Mouse (Mus musculus) embryonic facial prominence, embryonic 12.5 days (tissue): Measurements from ENCODE around the gene Gmppb. TPM values are rescaled to one million over a fixed set of nuclear protein-coding genes. Genes with fewer than 3 reads are reported as not detected.
A peak's percentile ranks its signal among the peaks of the same experiment; 100 is the strongest.

Experiments
- ATAC-seq: fragments of 200-750 bp; cut with Nextera tagmentation; 2 replicates; pipeline ENCODE4 v1.8.0; 2017; ENCODE audit not compliant: insufficient number of reproducible peaks, insufficient read depth, low FRiP score, low TSS enrichment
- H3K27ac ChIP-seq: fragments of 300-500 bp; sonication (generic); 2 replicates; pipeline ENCODE4 v1.5.1; 2016; ENCODE audit warnings: mild to moderate bottlenecking
- H3K27me3 ChIP-seq: fragments of 300-500 bp; sonication (generic); 2 replicates; pipeline ENCODE4 v1.6.1; 2016; ENCODE audit warnings: mild to moderate bottlenecking, moderate library complexity
- H3K36me3 ChIP-seq: fragments of 300-500 bp; sonication (generic); 2 replicates; pipeline ENCODE4 v1.6.1; 2016; ENCODE audit warnings: mild to moderate bottlenecking
- H3K4me1 ChIP-seq: fragments of 300-500 bp; sonication (generic); 2 replicates; pipeline ENCODE4 v1.6.1; 2016
- H3K4me2 ChIP-seq: fragments of 300-500 bp; sonication (generic); replicated peaks from 2 replicates; pipeline ENCODE4 v1.6.1; 2016; ENCODE audit warnings: mild to moderate bottlenecking, moderate library complexity
- H3K4me3 ChIP-seq: fragments of 300-500 bp; sonication (generic); 2 replicates; pipeline ENCODE4 v1.5.1; 2016; ENCODE audit warnings: mild to moderate bottlenecking
- H3K9ac ChIP-seq: fragments of 300-500 bp; sonication (generic); 2 replicates; pipeline ENCODE4 v1.6.1; 2016; ENCODE audit warnings: mild to moderate bottlenecking, moderate library complexity
- H3K9me3 ChIP-seq: fragments of 300-500 bp; sonication (generic); 2 replicates; pipeline ENCODE4 v1.6.1; 2016; ENCODE audit warnings: mild to moderate bottlenecking, moderate library complexity
- WGBS: fragments of 180-500 bp; shearing (Covaris S2); methylation state at CpG from one replicate; pipeline ENCODE4 v1.1.7; 2016; 5-methylcytosine and 5-hydroxymethylcytosine counted together
- polyA plus RNA-seq: library from polyadenylated mRNA; unstranded; fragments of >200 nt; fragmentation: Nextera tagmentation; extraction: Ambion mirVana; gene quantifications from 2 replicates; pipeline ENCODE4 v1.2.1, GENCODE M21; 2016

The Gmppb gene
- polyA plus RNA-seq, 1 experiment from 2014 or later = 25.1 TPM

- no peak overlapping the region for H3K9ac ChIP-seq
- H3K4me3 ChIP-seq = no peak overlapping the region
- no peaks in the 10 kb centered on the region for H3K9me3 ChIP-seq
- WGBS = 43% methylated on average over 5 of the region's 5 CpGs
- no peak for ATAC-seq
- H3K27ac ChIP-seq = no peak overlapping the region
- H3K27me3 ChIP-seq = no peaks in the 10 kb centered on the region
- H3K36me3 ChIP-seq = peaks cover 53% of the 10 kb centered on the region
- H3K4me2 ChIP-seq = no peak overlapping the region
- no peaks in the 10 kb centered on the region for H3K4me1 ChIP-seq
Observed at GRCm38 (mm10) chr9:108065491-108066011, 16.5 kb downstream of the Gmppb start.

- Histone ChIP-seq H3K4me1 (no peaks in the 10 kb centered on the region), H3K27ac (no peak overlapping the region), H3K9ac (no peak overlapping the region), H3K27me3 (no peaks in the 10 kb centered on the region), H3K4me2 (no peak overlapping the region), H3K9me3 (no peaks in the 10 kb centered on the region), H3K4me3 (no peak overlapping the region), H3K36me3 (peaks cover 47% of the 10 kb centered on the region)
- WGBS = 87% methylated on average over 7 of the region's 7 CpGs
- no peak for ATAC-seq
Observed at GRCm38 (mm10) chr9:108067199-108067598, 18.2 kb downstream of the Gmppb start.

- H3K36me3 ChIP-seq = peaks cover 40% of the 10 kb centered on the region
- H3K27ac ChIP-seq = no peak overlapping the region
Observed at GRCm38 (mm10) chr9:108067900-108068299, 18.9 kb downstream of the Gmppb start.

GRCm38 (mm10) chr9:108069007-108069406 is 20.0 kb downstream of the Gmppb start:
- no peaks in the 10 kb centered on the region for H3K27me3 ChIP-seq
- WGBS = 85% methylated on average over 9 of the region's 9 CpGs

More at GRCm38 (mm10) chr9:108067900-108068299, 18.9 kb downstream of the Gmppb start:
- no peaks in the 10 kb centered on the region for H3K27me3 ChIP-seq
- no peak for ATAC-seq
- no peak overlapping the region for H3K9ac ChIP-seq
- H3K9me3 ChIP-seq = no peaks in the 10 kb centered on the region
- H3K4me1 ChIP-seq = no peaks in the 10 kb centered on the region
- no peak overlapping the region for H3K4me2 ChIP-seq
- no peak overlapping the region for H3K4me3 ChIP-seq
- WGBS = 22% methylated on average over 8 of the region's 8 CpGs

DNA sequence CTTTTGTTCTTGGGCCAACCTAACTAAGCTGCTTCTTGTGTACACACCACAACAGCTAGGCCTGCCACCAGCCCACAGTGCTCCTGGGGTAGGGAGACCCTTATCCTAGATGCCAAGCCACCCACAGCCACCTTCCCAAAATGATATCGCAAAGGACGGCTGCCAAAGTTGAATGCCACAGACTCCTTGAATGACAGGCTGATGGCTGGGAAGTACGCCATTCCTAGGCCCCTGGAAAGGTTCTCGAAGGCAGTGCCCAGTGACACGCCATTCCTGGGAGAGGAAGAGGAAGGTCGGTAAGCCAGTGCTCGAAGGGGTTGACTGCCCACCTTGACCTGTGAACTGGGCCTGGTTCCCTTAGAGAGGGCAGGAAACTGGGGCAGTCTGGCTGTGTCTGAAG is 20.5 kb downstream of the Gmppb start:
- no peak overlapping the region for H3K4me2 ChIP-seq
- no peaks in the 10 kb centered on the region for H3K4me1 ChIP-seq
- H3K9me3 ChIP-seq = no peaks in the 10 kb centered on the region
- H3K27me3 ChIP-seq = no peaks in the 10 kb centered on the region
- no peak overlapping the region for H3K27ac ChIP-seq
- 84% methylated on average over 7 of the region's 7 CpGs for WGBS
- H3K36me3 ChIP-seq = peaks cover 27% of the 10 kb centered on the region
- H3K4me3 ChIP-seq = no peak overlapping the region
- H3K9ac ChIP-seq = no peak overlapping the region
- no peak for ATAC-seq

More at GRCm38 (mm10) chr9:108069007-108069406, 20.0 kb downstream of the Gmppb start:
- Histone ChIP-seq H3K4me3 (no peak overlapping the region), H3K4me2 (no peak overlapping the region), H3K4me1 (no peaks in the 10 kb centered on the region), H3K36me3 (peaks cover 32% of the 10 kb centered on the region), H3K9me3 (no peaks in the 10 kb centered on the region), H3K27ac (no peak overlapping the region), H3K9ac (no peak overlapping the region)
- no peak for ATAC-seq

DNA sequence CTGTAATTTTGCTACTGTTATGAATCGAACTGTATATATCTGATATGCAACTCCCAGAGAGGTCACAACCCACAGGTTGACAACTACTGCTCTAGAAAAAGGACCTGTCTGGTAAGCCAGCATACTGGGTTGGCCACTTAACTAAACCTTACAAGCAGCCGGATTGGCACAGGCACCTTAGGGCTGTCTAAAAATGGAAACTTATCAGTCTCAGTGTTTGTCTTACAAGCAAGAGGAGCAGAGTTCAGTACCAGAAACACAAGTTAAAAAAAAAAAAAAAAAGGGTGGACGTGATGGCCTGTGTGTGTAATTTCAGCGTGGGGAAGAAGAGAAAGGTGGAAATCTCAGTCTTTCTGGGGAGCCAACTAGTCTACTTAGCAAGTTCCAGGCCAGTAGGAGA is 22.8 kb downstream of the Gmppb start:
- Histone ChIP-seq H3K4me3 (no peak overlapping the region), H3K27ac (no peak overlapping the region), H3K4me1 (no peaks in the 10 kb centered on the region), H3K9ac (no peak overlapping the region), H3K9me3 (no peaks in the 10 kb centered on the region), H3K36me3 (peaks cover 13% of the 10 kb centered on the region), H3K4me2 (no peak overlapping the region), H3K27me3 (no peaks in the 10 kb centered on the region)
- ATAC-seq = no peak
- WGBS = 79% methylated on average over 4 of the region's 4 CpGs

DNA sequence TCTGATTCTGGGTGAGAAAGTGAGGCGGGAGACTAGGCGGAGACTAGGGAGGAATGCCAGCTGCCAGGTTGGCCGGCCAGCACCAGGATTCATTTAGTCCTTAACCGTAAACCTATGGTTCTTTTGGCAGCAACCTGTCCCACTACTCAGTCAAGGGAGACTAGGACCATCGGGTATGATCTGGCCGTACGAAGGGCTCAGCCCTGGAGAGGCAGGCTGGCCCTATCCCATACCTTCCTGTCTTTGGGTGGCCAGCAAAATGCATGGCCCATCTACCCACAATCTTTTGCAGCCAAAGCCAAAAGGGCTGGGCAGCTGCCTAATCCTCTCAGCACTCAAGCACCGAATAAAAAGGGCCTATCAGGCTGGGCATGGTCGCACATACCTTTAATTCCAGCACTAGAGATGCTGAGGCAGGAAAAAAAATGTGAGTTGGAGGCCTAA is 23.5 kb downstream of the Gmppb start:
- Histone ChIP-seq H3K4me3 (no peak overlapping the region), H3K4me2 (no peak overlapping the region), H3K27me3 (no peaks in the 10 kb centered on the region), H3K36me3 (peaks cover 12% of the 10 kb centered on the region), H3K27ac (no peak overlapping the region), H3K9ac (no peak overlapping the region), H3K4me1 (peaks cover under 1% of the 10 kb centered on the region; the same call in 1 of the 2 replicates), H3K9me3 (no peaks in the 10 kb centered on the region)
- 70% methylated on average over 9 of the region's 9 CpGs for WGBS
- no peak for ATAC-seq

- peaks cover 8% of the 10 kb centered on the region for H3K4me1 ChIP-seq
- H3K4me2 ChIP-seq = no peak overlapping the region
- no peaks in the 10 kb centered on the region for H3K9me3 ChIP-seq
- no peak for ATAC-seq
- WGBS = 69% methylated on average over 7 of the region's 7 CpGs
- H3K27me3 ChIP-seq = no peaks in the 10 kb centered on the region
- H3K9ac ChIP-seq = no peak overlapping the region
- no peak overlapping the region for H3K27ac ChIP-seq
- H3K36me3 ChIP-seq = peaks cover 12% of the 10 kb centered on the region
- no peak overlapping the region for H3K4me3 ChIP-seq
Observed at GRCm38 (mm10) chr9:108073141-108073930, 24.3 kb downstream of the Gmppb start.

DNA sequence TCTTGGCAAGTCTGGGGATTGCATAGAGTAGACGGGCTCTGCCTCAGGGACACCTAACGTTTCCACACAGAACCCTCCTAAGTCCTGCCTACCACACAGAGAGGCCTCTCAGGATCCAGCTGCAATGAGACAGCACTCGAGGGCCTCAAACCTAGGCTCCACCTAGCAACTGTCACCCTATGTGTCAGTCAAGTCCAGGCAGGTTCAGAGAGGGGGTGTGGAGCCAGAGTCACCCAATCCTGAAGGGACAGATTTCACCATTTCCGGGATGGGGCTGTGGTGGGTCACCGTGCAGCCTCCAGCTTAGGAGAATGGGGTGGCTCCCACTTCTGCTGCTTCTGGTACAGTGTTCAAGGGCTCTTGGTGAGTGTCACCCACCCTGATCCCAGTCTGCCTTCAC is 31.1 kb downstream of the Gmppb start, which contains the start of gene Mst1:
Mst1 (plus strand) TSS at position 269 of the 400 bp plus-strand sequence.
- WGBS = 70% methylated on average over 5 of the region's 5 CpGs
- peaks cover 46% of the 10 kb centered on the region for H3K27me3 ChIP-seq
- ATAC-seq = no peak
- no peaks in the 10 kb centered on the region for H3K9me3 ChIP-seq
- peak within 1 kb of the TSS; percentile 90 for H3K4me2 ChIP-seq
- peak within 1 kb of the TSS; percentile 71 for H3K4me3 ChIP-seq
- peaks cover 13% of the 10 kb centered on the region for H3K36me3 ChIP-seq
- peak within 1 kb of the TSS; percentile 84 for H3K9ac ChIP-seq
- H3K4me1 ChIP-seq = peaks cover 16% of the 10 kb centered on the region
- H3K27ac ChIP-seq = no peak within 1 kb of the TSS

- Histone ChIP-seq H3K4me1 (peaks cover 15% of the 10 kb centered on the region), H3K27ac (no peak overlapping the region), H3K27me3 (peaks cover 46% of the 10 kb centered on the region), H3K4me3 (peak overlapping the region; percentile 9; the same call in 1 of the 2 replicates), H3K9me3 (no peaks in the 10 kb centered on the region), H3K36me3 (peaks cover 36% of the 10 kb centered on the region), H3K9ac (no peak overlapping the region), H3K4me2 (peak overlapping the region; percentile 35)
- WGBS = 8% methylated on average over 19 of the region's 19 CpGs
- no peak for ATAC-seq
Observed at GRCm38 (mm10) chr9:108082549-108082948, 33.5 kb downstream of the Gmppb start.

DNA sequence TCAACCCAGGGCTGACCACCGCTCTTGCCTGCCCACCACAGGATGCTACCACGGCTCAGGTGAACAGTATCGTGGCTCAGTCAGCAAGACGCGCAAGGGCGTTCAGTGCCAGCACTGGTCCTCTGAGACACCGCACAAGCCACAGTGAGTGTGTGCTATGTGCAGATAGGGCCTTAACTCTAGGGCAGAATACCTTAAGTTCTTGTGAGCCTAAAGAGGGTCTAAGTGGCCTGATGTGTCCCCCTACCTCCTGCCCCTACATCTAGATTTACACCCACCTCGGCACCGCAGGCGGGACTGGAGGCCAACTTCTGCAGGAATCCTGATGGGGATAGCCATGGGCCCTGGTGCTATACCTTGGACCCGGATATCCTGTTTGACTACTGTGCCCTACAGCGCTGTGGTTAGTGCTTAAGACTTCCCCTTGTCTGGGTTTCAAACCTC is 34.0 kb downstream of the Gmppb start, which contains the start of gene Rnf123:
Rnf123 (minus strand) TSS at position 359 of the 444 bp plus-strand sequence.
- Histone ChIP-seq H3K4me3 (peak within 1 kb of the TSS; percentile 9; the same call in 1 of the 2 replicates), H3K9me3 (no peaks in the 10 kb centered on the region), H3K4me1 (peaks cover 11% of the 10 kb centered on the region), H3K27ac (no peak within 1 kb of the TSS), H3K36me3 (peaks cover 41% of the 10 kb centered on the region), H3K9ac (no peak within 1 kb of the TSS), H3K4me2 (peak within 1 kb of the TSS; percentile 35), H3K27me3 (peaks cover 46% of the 10 kb centered on the region)
- no peak for ATAC-seq
- 34% methylated on average over 12 of the region's 12 CpGs for WGBS

DNA sequence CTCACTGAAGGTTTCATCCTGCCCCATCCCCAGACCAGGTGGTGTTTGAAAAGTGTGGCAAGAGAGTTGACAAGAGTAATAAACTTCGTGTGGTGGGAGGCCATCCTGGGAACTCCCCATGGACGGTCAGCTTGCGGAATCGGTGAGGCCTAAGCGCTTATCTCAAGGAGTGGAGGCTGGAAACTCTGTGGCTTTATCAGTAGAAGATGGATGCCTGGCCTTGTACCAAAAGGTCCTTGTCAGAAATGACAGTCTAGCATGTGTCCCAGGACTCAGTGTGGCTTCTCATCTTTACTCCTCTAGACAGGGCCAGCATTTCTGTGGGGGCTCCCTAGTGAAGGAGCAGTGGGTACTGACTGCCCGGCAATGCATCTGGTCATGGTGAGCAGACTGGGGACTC is 34.5 kb downstream of the Gmppb start:
- Histone ChIP-seq H3K27me3 (peaks cover 46% of the 10 kb centered on the region), H3K9me3 (no peaks in the 10 kb centered on the region), H3K27ac (no peak overlapping the region), H3K36me3 (peaks cover 46% of the 10 kb centered on the region), H3K9ac (no peak overlapping the region), H3K4me2 (no peak overlapping the region), H3K4me3 (no peak overlapping the region), H3K4me1 (peaks cover 5% of the 10 kb centered on the region)
- WGBS = 82% methylated on average over 6 of the region's 6 CpGs
- ATAC-seq = no peak
